In genomic region chr6:56745950-56746543, GRCm38 (mm10) we compare ENCODE assay signal across 9 mouse cellular contexts. TPM values are rescaled to one million over a fixed set of nuclear protein-coding genes. Genes with fewer than 3 reads are reported as not detected.
A peak's percentile ranks its signal among the peaks of the same experiment; 100 is the strongest.
DNase-seq lines count a peak whose midpoint lies in the region; ATAC-seq and TF ChIP-seq lines count a peak whose summit lies in the region.
"Had no signal": no experiment of that assay in that cellular context is flagged by ENCODE, and none has a peak within 500 bp of the region (broad histone marks: within the 10 kb centered on the region; RNA-seq: fewer than 3 reads in every experiment).

No protein-coding gene starts in this region.

- no peak overlapping the region for H3K4me2 ChIP-seq in hindbrain, embryonic 15.5 days
- no peak overlapping the region for H3K4me2 ChIP-seq in hindbrain, embryonic 11.5 days (replicated peaks; ENCODE audit: low read depth, low read length)
- no peak overlapping the region for H3K4me2 ChIP-seq in lung, postnatal 0 days (replicated peaks; ENCODE audit: low read depth, low read length)
- H3K4me2 ChIP-seq: liver, embryonic 15.5 days had no signal

- DNase-seq in hindbrain, embryonic 11.5 days (ENCODE audit: low spot score): no peak
- DNase-seq in 3T3-L1 (ENCODE audit: low read depth, low spot score) (peak; percentile 40), NIH3T3 (ENCODE audit: low read depth) (peak; percentile 56)
- peak; percentile 92 for DNase-seq in lung, postnatal 0 days (ENCODE audit: low spot score)
- DNase-seq in thymus, postnatal 36 days: no peak
- DNase-seq in layer of hippocampus, adult 9-11 months: no peak
- DNase-seq: heart, adult 2 months had no signal

- H3K4me3 ChIP-seq in hindbrain, embryonic 15.5 days: no peak overlapping the region
- H3K4me3 ChIP-seq in hindbrain, embryonic 11.5 days (ENCODE audit: low read depth, low read length): no peak overlapping the region
- no peak overlapping the region for H3K4me3 ChIP-seq in lung, postnatal 0 days (ENCODE audit: low read depth, low read length)
- H3K4me3 ChIP-seq: heart, adult 2 months; liver, embryonic 15.5 days had no signal

- TF ChIP-seq CTCF in lung, postnatal 0 days (IDR thresholded peaks at IDR 0.05): no peak

- H3K27me3 ChIP-seq in hindbrain, embryonic 15.5 days: no peaks in the 10 kb centered on the region
- no peaks in the 10 kb centered on the region for H3K27me3 ChIP-seq in hindbrain, embryonic 11.5 days (ENCODE audit: control insufficient read depth, insufficient read depth, low read length)
- H3K27me3 ChIP-seq in lung, postnatal 0 days (replicated peaks; ENCODE audit: insufficient read depth, low read length): no peaks in the 10 kb centered on the region
- H3K27me3 ChIP-seq: liver, embryonic 15.5 days had no signal

- peak; percentile 64; the same call in 1 of the 2 replicates for TF ChIP-seq EP300 in lung, postnatal 0 days (IDR thresholded peaks at IDR 0.05)

- no peak overlapping the region for H3K27ac ChIP-seq in hindbrain, embryonic 15.5 days (replicated peaks)
- H3K27ac ChIP-seq in hindbrain, embryonic 11.5 days (ENCODE audit: low read depth, low read length): no peak overlapping the region
- no peak overlapping the region for H3K27ac ChIP-seq in lung, postnatal 0 days (ENCODE audit: low read length)
- H3K27ac ChIP-seq: heart, adult 2 months; liver, embryonic 15.5 days had no signal

- no peak overlapping the region for H3K9ac ChIP-seq in hindbrain, embryonic 15.5 days
- H3K9ac ChIP-seq in hindbrain, embryonic 11.5 days (ENCODE audit: low read depth, low read length): no peak overlapping the region
- H3K9ac ChIP-seq in lung, postnatal 0 days (replicated peaks; ENCODE audit: low read depth): no peak overlapping the region
- H3K9ac ChIP-seq: liver, embryonic 15.5 days had no signal

- H3K9me3 ChIP-seq in hindbrain, embryonic 15.5 days: no peaks in the 10 kb centered on the region
- no peaks in the 10 kb centered on the region for H3K9me3 ChIP-seq in hindbrain, embryonic 11.5 days (ENCODE audit: control insufficient read depth, low read length)
- H3K9me3 ChIP-seq in lung, postnatal 0 days (ENCODE audit: low read length): no peaks in the 10 kb centered on the region
- H3K9me3 ChIP-seq: liver, embryonic 15.5 days had no signal

- 46% methylated on average over 5 of the region's 5 CpGs for WGBS in hindbrain, embryonic 15.5 days
- WGBS in hindbrain, embryonic 11.5 days: 93% methylated on average over 5 of the region's 5 CpGs
- WGBS in lung, postnatal 0 days: 32% methylated on average over 5 of the region's 5 CpGs

- H3K36me3 ChIP-seq in hindbrain, embryonic 15.5 days: peaks cover 32% of the 10 kb centered on the region
- peaks cover 6% of the 10 kb centered on the region; the same call in 1 of the 2 replicates for H3K36me3 ChIP-seq in hindbrain, embryonic 11.5 days (ENCODE audit: control insufficient read depth, insufficient read depth, low read length)
- no peaks in the 10 kb centered on the region; the same call in 1 of the 2 replicates for H3K36me3 ChIP-seq in lung, postnatal 0 days (ENCODE audit: insufficient read depth, low read length)

- H3K4me1 ChIP-seq in hindbrain, embryonic 15.5 days (replicated peaks): no peaks in the 10 kb centered on the region
- no peaks in the 10 kb centered on the region for H3K4me1 ChIP-seq in hindbrain, embryonic 11.5 days (replicated peaks; ENCODE audit: control insufficient read depth, insufficient read depth, low read length)
- no peaks in the 10 kb centered on the region for H3K4me1 ChIP-seq in lung, postnatal 0 days (ENCODE audit: insufficient read depth, low read depth, low read length)
- H3K4me1 ChIP-seq: liver, embryonic 15.5 days had no signal

- peak; percentile 74; the same call in 1 of the 2 replicates for ATAC-seq in hindbrain, embryonic 15.5 days (ENCODE audit: low FRiP score, low read depth)
- no peak for ATAC-seq in hindbrain, embryonic 11.5 days (ENCODE audit: low FRiP score)
- peak; percentile 82 for ATAC-seq in lung, postnatal 0 days

RNA-seq across cellular contexts. Expression of gene Avl9, which starts 31.3 kb away (rescaled TPM):
- polyA plus RNA-seq in hindbrain, embryonic 15.5 days (2015; fragmentation: Nextera tagmentation; extraction: Ambion mirVana): 25.8 and 26.1 TPM in 2 replicates
- 32.9 TPM in 2 replicates for polyA plus RNA-seq in hindbrain, embryonic 11.5 days (2014; fragmentation: Nextera tagmentation; extraction: Ambion mirVana)
- polyA plus RNA-seq in lung, postnatal 0 days (2015; fragmentation: Nextera tagmentation; extraction: Ambion mirVana): 9.6 and 10.2 TPM in 2 replicates

RNA-seq across cellular contexts. Expression of gene Lsm5, which starts 41.5 kb away (rescaled TPM):
- 70.5 and 89.9 TPM in 2 replicates for polyA plus RNA-seq in hindbrain, embryonic 15.5 days (2015; fragmentation: Nextera tagmentation; extraction: Ambion mirVana)
- polyA plus RNA-seq in hindbrain, embryonic 11.5 days (2014; fragmentation: Nextera tagmentation; extraction: Ambion mirVana): 184 and 192 TPM in 2 replicates
- polyA plus RNA-seq in lung, postnatal 0 days (2015; fragmentation: Nextera tagmentation; extraction: Ambion mirVana): 68.0 and 70.7 TPM in 2 replicates

RNA-seq across cellular contexts. Expression of gene Kbtbd2, which starts 51.6 kb away (rescaled TPM):
- polyA plus RNA-seq in hindbrain, embryonic 15.5 days (2015; fragmentation: Nextera tagmentation; extraction: Ambion mirVana): 32.0 and 33.4 TPM in 2 replicates
- 37.4 and 39.7 TPM in 2 replicates for polyA plus RNA-seq in hindbrain, embryonic 11.5 days (2014; fragmentation: Nextera tagmentation; extraction: Ambion mirVana)
- polyA plus RNA-seq in lung, postnatal 0 days (2015; fragmentation: Nextera tagmentation; extraction: Ambion mirVana): 20.5 and 21.5 TPM in 2 replicates

Comparison
In these comparisons a context has a peak if more than half of its experiments do, and no peak if none do; other contexts are left out.
1. DNase-seq: peak in 3T3-L1 (single experiment), NIH3T3 (single experiment) and lung, postnatal 0 days (single experiment); none in hindbrain, embryonic 11.5 days (single experiment), thymus, postnatal 36 days (0 of 2) and layer of hippocampus, adult 9-11 months (single experiment).